Mouse (Mus musculus): Measurements from ENCODE around the gene D430042O09Rik.

Gene D430042O09Rik

DNA sequence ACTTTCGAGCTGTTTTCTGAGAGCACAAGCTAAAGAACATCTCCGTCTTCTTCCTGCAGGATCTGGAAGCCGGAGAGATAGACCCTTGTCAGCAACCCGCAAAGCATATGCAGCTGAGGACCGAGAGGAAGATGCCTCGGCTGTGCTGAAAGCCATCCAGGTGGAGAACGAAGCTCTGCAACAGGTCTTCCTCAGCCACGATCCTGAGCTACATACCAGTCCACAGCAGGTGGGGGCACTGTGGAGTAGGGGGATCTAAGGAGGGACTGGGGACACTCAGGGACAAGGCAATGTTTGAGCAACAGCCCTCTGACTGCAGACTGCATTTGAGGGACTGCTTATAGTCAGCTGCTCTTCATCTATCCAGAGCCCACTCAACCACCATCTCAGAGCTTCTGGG, 105.0 kb downstream of the D430042O09Rik start:
- DNase-seq = no peak

DNA sequence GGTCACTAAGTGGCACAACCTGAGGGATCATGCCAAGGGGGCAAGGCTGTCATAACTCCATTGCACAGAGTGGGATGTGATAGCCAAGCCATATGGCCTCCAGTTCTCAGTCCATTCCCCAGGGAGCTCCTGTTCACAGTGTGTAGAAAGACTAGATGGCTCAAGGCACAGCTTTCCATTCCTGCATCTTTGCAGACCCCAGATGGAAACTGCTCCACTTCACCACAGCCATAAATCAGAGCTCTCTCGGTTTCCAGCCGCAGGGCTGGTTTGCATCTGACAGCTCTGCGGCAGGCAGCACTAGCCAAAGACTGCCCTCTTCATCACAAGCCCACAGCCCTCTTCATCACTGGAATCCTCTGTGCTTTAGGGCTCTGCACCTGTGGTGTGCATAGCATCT, 108.0 kb downstream of the D430042O09Rik start:
- DNase-seq = no peak

DNA sequence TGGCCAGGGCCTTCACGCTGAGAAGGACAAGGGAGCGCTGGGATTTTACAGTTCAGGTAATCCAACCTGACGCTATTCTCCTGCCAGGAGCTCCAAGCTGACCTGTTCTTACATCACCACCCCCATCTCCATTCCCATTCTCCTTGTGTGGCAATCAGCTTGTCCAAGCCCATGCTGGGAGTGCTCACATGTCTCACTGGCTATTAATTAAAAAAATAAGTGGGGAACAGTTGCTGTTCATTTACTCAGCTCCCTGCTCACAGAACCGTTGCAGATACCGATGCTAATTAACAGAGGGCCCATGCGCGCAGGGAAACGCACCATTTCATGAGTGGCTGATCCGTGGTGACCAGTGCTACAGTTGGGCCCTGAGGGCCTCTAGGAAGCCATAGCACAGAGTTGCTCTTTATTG, 110.6 kb downstream of the D430042O09Rik start:
- DNase-seq = peak; percentile 58 to 68

DNA sequence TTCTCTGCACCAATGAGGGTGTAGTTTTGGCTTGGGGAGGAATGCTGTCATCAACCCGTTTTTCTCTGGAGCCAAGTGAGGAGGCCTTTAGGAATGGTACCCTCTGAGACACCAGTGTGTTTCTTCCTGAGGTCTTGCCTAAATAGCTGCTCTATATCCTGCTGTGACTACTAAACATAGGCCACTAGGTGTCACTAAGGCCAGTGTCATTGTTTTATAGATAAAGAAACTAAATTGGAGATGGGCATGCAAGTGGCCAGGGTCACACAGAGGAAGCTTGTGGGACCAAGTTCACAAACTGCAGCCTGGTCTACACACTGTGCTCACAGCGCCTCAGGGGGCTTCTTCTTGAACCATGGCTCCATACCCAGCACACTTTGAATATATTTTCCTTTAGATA, 112.5 kb downstream of the D430042O09Rik start:
- no peak for DNase-seq

DNA sequence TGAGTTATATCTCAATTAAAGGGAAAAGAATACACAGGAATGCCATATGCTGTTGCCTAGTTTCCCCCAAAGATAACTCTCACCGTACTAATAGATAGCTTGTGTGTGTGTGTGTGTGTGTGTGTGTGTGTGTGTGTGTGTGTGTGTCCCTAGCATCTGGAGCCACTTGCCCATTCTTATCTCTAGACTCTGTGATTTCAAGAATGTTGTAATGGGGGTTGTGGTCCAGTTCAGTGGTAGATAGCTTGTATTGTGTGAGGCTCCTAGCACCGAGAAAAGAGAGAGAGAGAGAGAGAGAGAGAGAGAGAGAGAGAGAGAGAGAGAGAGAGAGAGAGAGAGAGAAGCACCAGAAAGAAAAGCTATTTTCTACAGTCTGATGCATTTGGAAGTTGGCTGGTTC, 118.7 kb downstream of the D430042O09Rik start:
- DNase-seq = no peak

DNA sequence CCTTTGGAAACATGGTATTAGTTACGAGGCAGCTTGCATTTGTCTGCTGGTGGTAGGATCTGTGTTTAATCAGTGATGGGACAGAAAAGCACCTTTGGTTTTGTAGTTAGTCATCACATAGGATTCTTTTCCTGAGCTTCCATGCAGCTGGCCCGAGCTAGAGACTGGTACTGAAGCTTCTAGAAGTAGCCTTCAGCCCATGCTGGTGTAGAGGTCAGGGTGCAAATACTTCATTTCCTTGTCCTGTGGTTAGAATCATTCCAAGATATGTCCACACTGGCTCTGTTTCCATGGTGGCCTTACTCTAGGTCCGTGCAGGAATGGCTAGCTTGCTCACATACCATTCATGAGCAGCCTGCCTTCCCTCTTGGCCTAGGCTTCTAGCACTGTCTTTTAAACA, 119.2 kb downstream of the D430042O09Rik start:
- no peak for DNase-seq

DNA sequence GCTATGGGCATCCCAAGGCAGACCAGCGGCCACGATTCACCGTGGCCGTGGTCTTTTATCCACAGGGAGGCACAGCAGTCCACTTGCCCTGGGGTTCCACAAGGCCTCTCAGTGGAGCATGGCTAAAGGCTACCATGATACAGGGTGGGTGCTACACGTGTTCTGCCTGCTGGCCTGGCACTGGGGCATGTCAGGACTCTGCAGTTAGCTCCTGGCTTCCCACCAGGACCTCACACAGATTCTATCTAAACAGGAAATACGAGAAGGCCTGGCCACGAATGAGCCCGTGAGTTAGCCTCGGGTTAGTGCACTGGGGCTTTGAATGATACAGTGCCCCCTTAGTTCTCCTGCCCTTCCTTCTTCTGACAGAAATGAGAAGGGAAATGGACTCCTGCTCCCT, 119.7 kb downstream of the D430042O09Rik start:
- peak in 1 of 2 experiments; percentile 17 for DNase-seq

DNA sequence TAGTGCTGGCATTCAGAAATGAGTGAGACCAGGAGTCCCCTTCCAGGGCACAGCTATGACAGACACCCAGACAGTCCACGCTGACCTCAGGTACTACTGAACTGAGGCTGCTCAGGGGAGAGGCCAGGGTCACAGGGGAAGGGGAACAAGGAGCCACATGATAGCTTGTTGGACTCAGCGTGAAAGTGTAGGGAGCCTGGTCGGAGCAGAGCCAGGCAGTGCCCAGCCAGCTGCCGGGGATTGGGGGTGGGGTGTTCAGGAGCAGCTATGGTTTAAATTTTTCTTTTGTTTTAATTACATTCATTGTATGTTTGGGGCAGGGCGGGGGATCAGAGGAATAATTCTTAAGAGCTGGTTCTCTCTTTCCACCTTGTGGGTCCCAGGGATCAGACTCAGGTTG, 120.9 kb downstream of the D430042O09Rik start:
- no peak for DNase-seq

DNA sequence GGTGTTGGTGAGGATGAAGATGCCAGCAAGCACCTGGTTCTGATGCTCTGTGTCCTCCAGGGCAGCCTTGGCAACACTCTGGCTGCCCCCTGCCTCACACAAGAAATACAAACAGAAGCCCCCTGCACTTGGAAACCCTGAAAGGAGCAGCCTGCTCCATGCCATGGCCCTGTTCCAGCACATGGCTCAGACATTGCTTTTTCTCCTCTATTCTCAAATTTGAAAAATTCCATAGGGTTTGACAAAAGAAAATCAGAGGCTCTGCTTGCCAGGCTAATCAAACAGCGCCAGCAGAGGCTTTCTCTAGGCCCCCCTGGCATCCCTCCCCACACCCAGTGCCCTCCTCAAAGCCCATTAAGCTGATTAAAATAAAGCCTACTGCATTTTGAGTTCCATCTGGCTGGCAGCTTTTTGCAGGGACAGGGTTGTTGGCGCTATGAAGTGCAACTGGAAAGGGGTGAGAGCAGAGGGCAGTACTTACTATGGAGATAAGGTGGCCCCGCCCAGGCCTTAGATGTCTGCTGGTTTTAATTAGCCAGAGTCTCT, 121.5 kb downstream of the D430042O09Rik start:
- no peak for DNase-seq

DNA sequence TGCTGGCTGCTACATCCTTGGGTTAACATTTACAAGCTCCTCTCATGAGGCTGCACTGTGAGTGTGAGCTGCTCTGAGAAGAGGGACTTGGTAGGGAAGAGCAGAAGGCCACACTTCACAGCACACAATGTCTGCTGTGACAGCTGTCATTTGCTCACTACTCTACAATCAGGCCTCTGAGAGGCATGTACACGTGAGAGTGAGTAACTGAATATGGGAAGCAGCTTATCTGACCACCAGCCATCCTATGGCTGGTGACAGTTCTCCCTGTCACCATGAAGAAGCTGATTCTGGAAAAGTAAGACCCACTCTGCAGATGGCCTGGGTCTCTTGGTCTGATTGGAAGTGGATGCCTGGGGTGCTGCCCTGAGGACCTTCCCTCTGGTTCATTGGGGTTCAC, 125.1 kb downstream of the D430042O09Rik start:
- no peak for DNase-seq

DNA sequence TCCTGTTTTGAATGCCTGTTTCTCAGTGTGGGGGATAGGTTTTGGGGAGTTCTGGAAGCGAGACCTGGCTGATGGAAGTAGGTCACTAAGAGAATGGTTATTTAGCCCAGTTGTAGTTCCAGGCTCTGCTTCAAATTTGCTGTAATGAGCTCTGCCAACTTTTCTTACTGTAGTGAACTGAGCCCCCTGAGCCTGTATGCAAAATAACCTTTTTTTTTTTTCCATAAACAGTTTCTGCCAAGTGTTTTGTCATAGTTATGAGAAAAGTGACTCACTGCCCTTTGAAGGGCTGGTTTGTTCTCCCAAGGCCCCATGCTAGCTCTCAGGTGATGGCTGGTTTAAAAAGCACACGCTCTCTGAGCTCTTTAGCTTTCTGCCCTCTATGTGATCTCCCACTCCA, 125.8 kb downstream of the D430042O09Rik start:
- no peak for DNase-seq

DNA sequence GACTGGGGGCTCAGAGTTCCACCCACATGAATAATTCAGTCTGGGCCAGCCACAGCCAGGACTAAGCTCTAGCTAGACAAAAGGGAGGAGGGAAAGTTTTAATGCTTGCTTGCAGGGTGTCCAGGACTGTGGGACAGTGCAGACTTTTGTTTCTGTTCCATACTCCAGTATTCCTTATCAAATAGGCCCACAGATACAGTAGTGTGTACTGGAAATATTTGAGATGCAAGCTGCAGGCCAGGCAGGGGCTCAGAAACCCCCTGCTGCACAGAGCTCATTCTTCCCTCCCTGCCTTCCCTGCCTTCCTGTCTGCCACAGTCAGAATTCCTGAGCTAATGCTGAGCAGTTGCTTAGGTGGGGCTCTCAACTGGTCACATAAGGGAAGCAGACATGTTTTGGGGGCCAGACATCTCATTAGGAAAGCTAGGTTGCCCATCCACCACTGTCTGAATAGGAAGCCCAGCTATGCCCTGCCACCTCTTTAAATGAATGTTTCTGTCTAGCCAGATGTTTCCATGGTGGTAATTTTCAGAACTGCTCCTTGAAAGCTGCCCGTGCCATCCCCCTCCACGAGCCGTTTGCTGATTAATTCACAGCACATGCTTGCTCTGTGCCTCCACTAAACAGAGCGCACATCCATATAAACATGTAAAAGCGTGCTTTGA, 130.5 kb downstream of the D430042O09Rik start:
- no peak for DNase-seq

DNA sequence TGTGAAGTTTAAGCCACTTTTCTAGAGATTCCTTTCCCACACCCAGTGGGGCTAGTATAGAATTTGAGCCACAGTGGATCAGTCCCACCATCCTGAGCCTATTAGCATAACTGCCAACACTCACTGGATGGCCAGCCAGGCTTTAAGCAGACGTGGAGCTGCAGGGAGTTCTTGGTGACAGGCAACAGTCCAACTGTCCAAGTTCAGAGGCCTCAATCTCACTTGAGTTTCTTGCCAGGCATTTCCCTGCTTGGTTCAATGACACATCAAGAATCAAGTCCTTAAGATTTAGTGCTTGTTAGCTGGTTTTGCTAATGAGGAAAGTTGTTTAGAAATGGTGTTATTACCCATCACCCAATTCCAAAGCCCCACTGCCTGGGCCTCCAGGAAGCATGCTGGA, 137.9 kb downstream of the D430042O09Rik start:
- DNase-seq = no peak

DNA sequence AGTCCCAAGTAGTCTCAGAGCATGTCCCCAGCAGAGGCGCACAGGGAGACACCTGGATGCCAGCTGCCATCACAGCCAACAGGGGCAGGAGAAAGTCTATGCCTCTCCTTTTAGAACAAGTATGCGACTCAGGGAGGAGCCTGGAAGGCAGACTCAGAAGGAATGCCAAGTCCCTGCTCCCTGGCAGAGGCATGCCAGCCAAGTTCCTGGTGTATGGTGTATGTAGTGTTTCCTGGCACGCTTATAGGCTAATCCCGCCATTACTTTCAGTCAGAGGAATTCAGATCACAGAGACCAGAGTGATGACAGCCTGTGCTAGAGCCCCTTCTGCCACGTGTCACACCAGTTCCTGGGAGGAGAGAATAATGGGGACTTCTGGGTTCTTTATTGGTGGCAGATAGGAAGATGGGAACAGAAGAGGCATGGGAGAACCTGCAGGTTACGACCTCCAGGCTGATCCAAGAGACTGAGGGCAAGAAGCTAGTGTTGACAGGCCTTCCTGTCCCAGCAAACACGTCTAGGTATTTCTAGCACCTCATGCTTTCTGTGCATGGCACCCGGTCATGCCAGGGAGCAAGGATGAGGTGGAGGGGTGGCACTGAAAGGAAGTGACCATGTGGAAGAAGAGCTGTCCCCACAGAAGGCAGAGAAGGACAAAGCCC, 139.3 kb downstream of the D430042O09Rik start:
- DNase-seq = no peak

DNA sequence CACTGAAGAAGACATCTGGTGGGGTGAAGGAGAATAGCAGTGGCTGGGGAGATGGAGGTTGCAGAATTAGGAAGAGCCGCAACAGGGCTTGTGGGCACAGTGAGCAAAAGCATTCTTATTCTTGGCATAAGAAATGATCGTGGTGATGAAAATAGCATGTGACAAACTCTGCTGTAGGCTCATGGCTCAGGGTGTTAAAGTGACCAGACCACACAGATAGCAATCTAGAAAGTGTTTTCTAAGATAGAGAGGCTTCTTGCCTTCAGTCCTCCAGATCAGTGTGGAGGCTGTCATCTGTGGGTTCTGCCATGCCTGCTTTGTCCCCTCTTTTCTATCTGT, 139.8 kb downstream of the D430042O09Rik start:
- no peak for DNase-seq

DNA sequence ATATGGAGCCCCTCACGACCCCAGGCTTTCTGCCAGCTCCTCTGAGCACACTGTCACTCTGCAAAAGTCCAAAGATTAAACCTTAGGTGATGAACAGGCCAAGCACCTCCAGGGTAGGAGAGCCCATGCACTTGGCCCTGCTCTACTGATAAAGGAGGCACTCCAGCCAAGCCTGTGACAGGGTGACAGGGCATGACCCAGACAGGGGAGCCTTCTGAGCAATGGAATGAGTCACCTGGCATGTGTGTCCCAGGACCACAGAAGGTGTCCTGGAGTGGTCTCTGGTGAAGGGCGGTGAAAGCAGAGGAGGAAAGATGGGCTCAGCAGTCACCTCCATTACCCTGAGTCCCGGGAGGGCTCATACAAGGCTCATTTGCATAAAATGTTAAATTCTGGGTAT, 151.9 kb downstream of the D430042O09Rik start:
- peak in 1 of 2 experiments; percentile 12 for DNase-seq

DNA sequence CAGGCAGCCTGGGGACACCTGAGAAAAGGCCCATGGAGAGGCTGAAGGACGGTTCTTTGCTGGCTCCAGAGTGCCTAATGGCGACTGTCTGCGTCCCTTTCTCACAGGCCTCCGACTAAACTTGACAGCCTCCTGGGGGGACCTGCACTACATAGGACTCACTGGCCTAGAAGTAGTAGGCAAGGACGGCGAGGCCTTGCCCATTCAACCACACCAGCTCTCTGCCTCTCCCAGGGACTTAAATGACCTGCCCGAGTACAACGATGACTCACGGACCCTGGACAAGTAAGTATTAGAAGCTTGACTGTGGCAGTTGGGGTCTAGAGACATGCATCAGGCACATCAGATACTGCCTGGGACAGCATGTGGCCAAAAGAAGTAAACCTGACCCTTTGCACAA, 152.7 kb downstream of the D430042O09Rik start:
- no peak for DNase-seq

DNA sequence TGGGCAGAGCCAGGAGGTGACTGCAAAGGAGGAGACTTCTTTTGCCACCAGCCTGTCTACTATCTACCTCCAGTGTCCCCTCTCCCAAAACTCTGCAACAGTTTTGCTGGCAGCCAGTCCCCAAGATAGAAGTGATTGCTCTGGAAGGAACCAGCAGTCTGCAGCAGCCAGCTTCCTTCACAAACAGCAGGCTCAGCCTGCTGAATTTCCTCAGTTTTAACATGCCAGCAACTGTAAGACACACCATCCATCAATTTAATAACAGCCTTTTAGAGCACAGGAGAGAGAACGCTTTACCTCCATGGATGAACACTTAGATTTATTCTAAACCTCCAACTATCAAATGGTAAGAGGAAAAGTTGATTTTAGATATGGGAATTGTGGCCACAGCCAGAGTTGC, 156.3 kb downstream of the D430042O09Rik start:
- no peak for DNase-seq

DNA sequence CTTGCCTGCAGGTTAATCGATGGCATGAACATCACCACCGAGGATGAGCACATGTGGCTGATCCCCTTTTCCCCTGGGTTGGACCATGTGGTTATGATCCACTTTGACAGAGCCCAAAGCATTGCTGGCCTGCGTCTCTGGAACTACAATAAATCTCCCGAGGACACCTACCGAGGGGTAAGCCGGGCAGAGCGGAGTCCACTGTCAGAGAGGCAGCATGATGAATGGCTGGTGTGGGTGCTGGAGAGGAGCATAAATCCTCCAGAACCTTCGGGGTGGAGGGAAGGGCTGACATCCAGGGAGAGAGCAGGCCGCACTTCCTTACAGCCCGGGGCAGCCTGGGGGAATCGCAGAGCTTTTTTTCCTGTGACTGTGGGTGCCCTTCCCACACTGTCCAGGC, 157.5 kb downstream of the D430042O09Rik start:
- no peak for DNase-seq

DNA sequence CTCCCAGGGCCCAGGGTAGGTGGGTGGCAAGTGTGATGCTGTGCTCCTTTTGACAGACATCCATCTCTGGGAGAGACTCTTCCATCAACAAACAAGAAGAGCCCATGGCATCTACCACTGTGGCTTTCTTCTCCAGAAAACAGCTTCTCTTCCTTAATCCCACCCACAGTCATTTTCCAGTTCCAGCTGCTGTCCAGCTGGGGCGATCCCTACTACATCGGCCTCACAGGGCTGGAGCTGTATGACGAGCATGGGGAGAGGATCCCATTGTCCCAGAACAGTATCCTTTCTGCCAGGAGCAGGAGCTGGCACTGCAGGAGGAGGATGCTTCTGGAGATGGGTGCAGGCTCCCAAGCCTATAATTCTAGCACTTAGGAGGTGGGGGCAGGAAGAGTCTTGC, 160.9 kb downstream of the D430042O09Rik start:
- no peak for DNase-seq

DNA sequence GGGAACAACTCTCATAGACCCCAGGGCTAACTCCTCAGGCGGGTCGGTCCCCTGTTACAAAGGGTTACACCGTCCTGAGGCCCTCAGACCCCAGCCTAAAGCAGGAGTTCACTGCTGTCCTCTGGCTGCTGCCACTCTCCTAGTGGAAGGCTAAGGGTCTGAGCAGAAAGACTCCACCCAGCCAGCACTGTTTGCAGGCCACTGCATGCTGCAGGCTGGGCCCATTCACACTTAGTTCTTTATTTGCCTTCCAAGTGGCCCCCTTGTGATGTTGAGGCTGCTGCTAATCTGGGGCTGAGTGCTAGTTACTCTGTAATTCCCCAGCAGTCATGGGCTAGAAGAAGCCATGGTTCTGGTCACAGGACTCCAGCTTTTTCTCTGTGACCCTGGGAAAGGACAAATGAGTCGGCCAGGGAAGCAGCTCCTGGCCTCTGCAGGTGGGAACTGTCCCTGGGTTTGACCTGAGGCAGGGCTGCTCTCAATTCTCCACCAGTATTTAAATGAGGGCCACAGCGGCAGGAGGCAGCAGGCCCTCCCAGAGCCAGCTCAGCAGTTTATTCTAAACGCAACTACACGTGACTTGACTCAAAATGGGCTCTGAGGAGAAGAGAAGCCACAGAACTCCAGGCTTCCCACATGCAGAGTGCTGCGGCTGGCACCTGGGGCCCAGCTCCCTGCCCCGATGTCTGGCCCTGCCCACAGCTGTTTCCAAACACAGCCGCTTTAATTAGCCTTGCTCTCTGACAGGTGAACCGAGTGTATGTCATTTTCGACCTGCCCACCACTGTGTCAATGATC, 163.9 kb downstream of the D430042O09Rik start:
- peak; percentile 16 to 21 for DNase-seq

DNA sequence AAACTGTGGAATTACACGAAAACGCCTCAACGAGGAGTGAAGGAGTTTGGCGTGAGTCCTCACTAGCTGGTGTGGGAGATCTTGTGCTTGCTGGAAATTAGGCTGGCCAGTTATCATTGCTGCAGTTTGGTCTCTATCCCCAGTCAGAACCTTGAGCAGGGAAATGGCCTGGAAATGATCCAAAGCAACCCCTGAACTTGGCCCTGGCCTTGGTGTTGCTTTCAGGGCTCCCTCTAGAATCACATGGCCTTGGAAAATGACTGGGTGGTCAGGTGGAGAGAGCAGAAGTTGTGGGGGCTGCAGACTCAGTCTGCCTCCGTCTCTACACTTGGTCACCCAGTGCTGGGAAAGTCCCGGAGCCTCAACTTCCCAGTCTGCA, 164.5 kb downstream of the D430042O09Rik start:
- peak in 1 of 2 experiments; percentile 16 for DNase-seq

DNA sequence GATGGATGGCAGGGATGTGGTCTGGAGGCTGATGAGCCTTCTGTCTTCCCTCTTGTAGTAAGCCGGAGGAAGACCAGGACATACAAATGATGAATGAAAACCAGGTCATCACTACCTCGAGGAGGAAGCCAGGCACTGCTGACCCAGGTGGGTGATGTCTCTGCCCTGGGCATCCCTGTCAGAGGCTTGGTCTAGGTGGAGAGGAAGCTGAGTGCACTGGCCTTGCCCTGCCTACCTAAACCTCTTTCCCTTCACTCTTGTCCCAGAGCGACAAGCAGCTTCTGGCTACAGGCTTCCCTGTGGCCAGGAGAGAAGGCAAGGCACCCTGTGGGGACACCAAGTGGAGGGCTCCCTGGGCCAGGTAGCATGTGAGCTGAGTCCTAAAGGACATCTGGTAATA, 165.2 kb downstream of the D430042O09Rik start:
- DNase-seq = no peak

Measured in kidney, postnatal 36 days (tissue).